Mouse (Mus musculus): Measurements from ENCODE around the gene Tgfa.

The Tgfa gene

GRCm38 (mm10) chr6:86266786-86267185 lies 71.8 kb downstream of the Tgfa start:
- no peaks in the 10 kb centered on the region for H3K9me3 ChIP-seq (ENCODE audit: low read length)
- H3K36me3 ChIP-seq (ENCODE audit: insufficient read depth, low read length): no peaks in the 10 kb centered on the region
- H3K27me3 ChIP-seq (ENCODE audit: insufficient read depth, low read length): no peaks in the 10 kb centered on the region
- no peak overlapping the region for H3K4me3 ChIP-seq (replicated peaks; ENCODE audit: low read length)
- H3K4me1 ChIP-seq (replicated peaks; ENCODE audit: low read depth, low read length): no peaks in the 10 kb centered on the region; the same call in 1 of the 2 replicates
- TF ChIP-seq NANOG (IDR thresholded peaks at IDR 0.05; ENCODE audit: borderline replicate concordance, low read length) (no peak), POU5F1 (IDR thresholded peaks at IDR 0.05; ENCODE audit: borderline replicate concordance, low read length) (no peak), CTCF (conservative IDR thresholded peaks at IDR 0.05; ENCODE audit: low read length) (no peak)

GRCm38 (mm10) chr6:86270373-86271068 lies 75.5 kb downstream of the Tgfa start:
- Histone ChIP-seq H3K9me3 (ENCODE audit: low read length) (no peaks in the 10 kb centered on the region), H3K36me3 (ENCODE audit: insufficient read depth, low read length) (no peaks in the 10 kb centered on the region), H3K27me3 (ENCODE audit: insufficient read depth, low read length) (no peaks in the 10 kb centered on the region), H3K4me1 (replicated peaks; ENCODE audit: low read depth, low read length) (no peaks in the 10 kb centered on the region; the same call in 1 of the 2 replicates), H3K4me3 (replicated peaks; ENCODE audit: low read length) (no peak overlapping the region)
- TF ChIP-seq CTCF (conservative IDR thresholded peaks at IDR 0.05; ENCODE audit: low read length) (no peak), POU5F1 (IDR thresholded peaks at IDR 0.05; ENCODE audit: borderline replicate concordance, low read length) (no peak), NANOG (IDR thresholded peaks at IDR 0.05; ENCODE audit: borderline replicate concordance, low read length) (no peak)

- no peaks in the 10 kb centered on the region for H3K27me3 ChIP-seq (ENCODE audit: insufficient read depth, low read length)
- H3K36me3 ChIP-seq (ENCODE audit: insufficient read depth, low read length): no peaks in the 10 kb centered on the region
- H3K4me3 ChIP-seq (replicated peaks; ENCODE audit: low read length): no peak overlapping the region
- no peaks in the 10 kb centered on the region; the same call in 1 of the 2 replicates for H3K4me1 ChIP-seq (replicated peaks; ENCODE audit: low read depth, low read length)
- TF ChIP-seq NANOG (IDR thresholded peaks at IDR 0.05; ENCODE audit: borderline replicate concordance, low read length) (no peak), POU5F1 (IDR thresholded peaks at IDR 0.05; ENCODE audit: borderline replicate concordance, low read length) (no peak), CTCF (conservative IDR thresholded peaks at IDR 0.05; ENCODE audit: low read length) (no peak)
- H3K9me3 ChIP-seq (ENCODE audit: low read length): no peaks in the 10 kb centered on the region
Observed at GRCm38 (mm10) chr6:86271130-86271529, 76.1 kb downstream of the Tgfa start.

- Histone ChIP-seq H3K4me3 (replicated peaks; ENCODE audit: low read length) (no peak overlapping the region), H3K27me3 (ENCODE audit: insufficient read depth, low read length) (no peaks in the 10 kb centered on the region), H3K4me1 (replicated peaks; ENCODE audit: low read depth, low read length) (peaks cover 9% of the 10 kb centered on the region), H3K9me3 (ENCODE audit: low read length) (no peaks in the 10 kb centered on the region), H3K36me3 (ENCODE audit: insufficient read depth, low read length) (no peaks in the 10 kb centered on the region)
- TF ChIP-seq NANOG (IDR thresholded peaks at IDR 0.05; ENCODE audit: borderline replicate concordance, low read length) (no peak), CTCF (conservative IDR thresholded peaks at IDR 0.05; ENCODE audit: low read length) (peak; percentile 98), POU5F1 (IDR thresholded peaks at IDR 0.05; ENCODE audit: borderline replicate concordance, low read length) (no peak)
Observed at GRCm38 (mm10) chr6:86275704-86276103, 80.7 kb downstream of the Tgfa start.

- Histone ChIP-seq H3K36me3 (ENCODE audit: insufficient read depth, low read length) (no peaks in the 10 kb centered on the region), H3K27me3 (ENCODE audit: insufficient read depth, low read length) (no peaks in the 10 kb centered on the region), H3K4me1 (replicated peaks; ENCODE audit: low read depth, low read length) (peaks cover 9% of the 10 kb centered on the region), H3K9me3 (ENCODE audit: low read length) (no peaks in the 10 kb centered on the region), H3K4me3 (replicated peaks; ENCODE audit: low read length) (no peak overlapping the region)
- TF ChIP-seq POU5F1 (IDR thresholded peaks at IDR 0.05; ENCODE audit: borderline replicate concordance, low read length) (no peak), CTCF (conservative IDR thresholded peaks at IDR 0.05; ENCODE audit: low read length) (no peak), NANOG (IDR thresholded peaks at IDR 0.05; ENCODE audit: borderline replicate concordance, low read length) (no peak)
Observed at GRCm38 (mm10) chr6:86276816-86277215, 81.8 kb downstream of the Tgfa start.

GRCm38 (mm10) chr6:86277620-86278019 lies 82.6 kb downstream of the Tgfa start:
- Histone ChIP-seq H3K36me3 (ENCODE audit: insufficient read depth, low read length) (no peaks in the 10 kb centered on the region), H3K4me1 (replicated peaks; ENCODE audit: low read depth, low read length) (peaks cover 9% of the 10 kb centered on the region), H3K4me3 (replicated peaks; ENCODE audit: low read length) (no peak overlapping the region), H3K27me3 (ENCODE audit: insufficient read depth, low read length) (no peaks in the 10 kb centered on the region), H3K9me3 (ENCODE audit: low read length) (no peaks in the 10 kb centered on the region)
- TF ChIP-seq CTCF (conservative IDR thresholded peaks at IDR 0.05; ENCODE audit: low read length) (peak; percentile 30), NANOG (IDR thresholded peaks at IDR 0.05; ENCODE audit: borderline replicate concordance, low read length) (no peak), POU5F1 (IDR thresholded peaks at IDR 0.05; ENCODE audit: borderline replicate concordance, low read length) (no peak)

- TF ChIP-seq POU5F1 (IDR thresholded peaks at IDR 0.05; ENCODE audit: borderline replicate concordance, low read length) (no peak), CTCF (conservative IDR thresholded peaks at IDR 0.05; ENCODE audit: low read length) (no peak), NANOG (IDR thresholded peaks at IDR 0.05; ENCODE audit: borderline replicate concordance, low read length) (no peak)
- Histone ChIP-seq H3K4me3 (replicated peaks; ENCODE audit: low read length) (no peak overlapping the region), H3K36me3 (ENCODE audit: insufficient read depth, low read length) (no peaks in the 10 kb centered on the region), H3K4me1 (replicated peaks; ENCODE audit: low read depth, low read length) (peaks cover 9% of the 10 kb centered on the region), H3K27me3 (ENCODE audit: insufficient read depth, low read length) (no peaks in the 10 kb centered on the region; the same call in 1 of the 2 replicates), H3K9me3 (ENCODE audit: low read length) (no peaks in the 10 kb centered on the region)
Observed at GRCm38 (mm10) chr6:86281573-86282210, 86.7 kb downstream of the Tgfa start.

- H3K9me3 ChIP-seq (ENCODE audit: low read length): no peaks in the 10 kb centered on the region
- no peaks in the 10 kb centered on the region for H3K27me3 ChIP-seq (ENCODE audit: insufficient read depth, low read length)
- H3K4me3 ChIP-seq (replicated peaks; ENCODE audit: low read length): no peak overlapping the region
- H3K4me1 ChIP-seq (replicated peaks; ENCODE audit: low read depth, low read length): peaks cover 50% of the 10 kb centered on the region
- TF ChIP-seq NANOG (IDR thresholded peaks at IDR 0.05; ENCODE audit: borderline replicate concordance, low read length): no peak
- no peak for TF ChIP-seq POU5F1 (IDR thresholded peaks at IDR 0.05; ENCODE audit: borderline replicate concordance, low read length)
- no peak for TF ChIP-seq CTCF (conservative IDR thresholded peaks at IDR 0.05; ENCODE audit: low read length)
- no peaks in the 10 kb centered on the region for H3K36me3 ChIP-seq (ENCODE audit: insufficient read depth, low read length)
Observed at GRCm38 (mm10) chr6:86293301-86293700, 98.3 kb downstream of the Tgfa start.

Data from E14TG2a.4 (cell line).